Mouse (Mus musculus) frontal cortex, postnatal 10 days (tissue): ENCODE results near the gene Zbtb38.

Experiments used
- DNase-seq, 2 experiments: peaks; one replicate each; pipeline ENCODE4 v3.0.0; 2022; ENCODE audit warnings: low spot score in 2 of 2, mixed read lengths in 1 of 2

Gene Zbtb38

DNA sequence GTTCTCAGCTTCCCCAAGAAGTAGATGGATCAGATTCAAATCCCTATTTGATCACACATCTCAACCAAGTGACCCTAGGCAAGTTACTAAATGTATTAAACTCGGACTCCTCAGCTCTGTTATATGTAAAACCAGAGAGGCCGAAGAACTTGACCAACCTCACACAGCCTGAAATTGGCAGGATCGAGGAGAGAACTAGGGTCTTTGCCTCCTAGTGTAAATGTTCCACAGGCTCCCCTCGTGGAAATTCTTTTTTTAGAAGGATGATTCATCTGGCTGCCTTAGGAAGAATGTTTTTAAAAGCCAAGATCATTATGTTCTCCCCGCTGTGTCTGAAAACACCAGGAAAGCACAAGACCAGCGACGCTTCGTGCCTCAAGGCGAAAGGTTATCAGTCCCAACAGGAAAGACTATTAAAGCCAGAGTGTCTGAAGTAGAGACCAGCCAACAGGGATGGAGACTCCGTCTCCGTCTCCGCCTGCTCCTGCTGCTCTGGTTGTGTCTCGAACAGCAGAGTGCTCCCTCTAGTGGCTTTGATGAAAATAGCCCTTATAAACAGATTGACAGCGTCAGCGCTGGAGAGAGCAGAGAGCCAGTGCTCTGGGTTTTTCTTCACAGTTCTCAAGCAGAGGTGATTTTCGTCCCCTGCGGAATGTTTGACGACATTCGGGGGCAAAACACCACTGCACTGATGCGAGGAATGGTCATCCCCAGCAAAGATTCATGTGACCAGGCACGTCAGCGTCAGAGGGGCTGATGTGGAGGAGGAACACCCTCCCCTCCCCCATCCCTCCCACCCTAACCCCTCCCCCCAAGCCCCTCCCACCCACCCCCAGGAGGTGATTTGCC lies 6.3 kb upstream of the Zbtb38 start:
- peak; percentile 56 to 63 for DNase-seq

DNA sequence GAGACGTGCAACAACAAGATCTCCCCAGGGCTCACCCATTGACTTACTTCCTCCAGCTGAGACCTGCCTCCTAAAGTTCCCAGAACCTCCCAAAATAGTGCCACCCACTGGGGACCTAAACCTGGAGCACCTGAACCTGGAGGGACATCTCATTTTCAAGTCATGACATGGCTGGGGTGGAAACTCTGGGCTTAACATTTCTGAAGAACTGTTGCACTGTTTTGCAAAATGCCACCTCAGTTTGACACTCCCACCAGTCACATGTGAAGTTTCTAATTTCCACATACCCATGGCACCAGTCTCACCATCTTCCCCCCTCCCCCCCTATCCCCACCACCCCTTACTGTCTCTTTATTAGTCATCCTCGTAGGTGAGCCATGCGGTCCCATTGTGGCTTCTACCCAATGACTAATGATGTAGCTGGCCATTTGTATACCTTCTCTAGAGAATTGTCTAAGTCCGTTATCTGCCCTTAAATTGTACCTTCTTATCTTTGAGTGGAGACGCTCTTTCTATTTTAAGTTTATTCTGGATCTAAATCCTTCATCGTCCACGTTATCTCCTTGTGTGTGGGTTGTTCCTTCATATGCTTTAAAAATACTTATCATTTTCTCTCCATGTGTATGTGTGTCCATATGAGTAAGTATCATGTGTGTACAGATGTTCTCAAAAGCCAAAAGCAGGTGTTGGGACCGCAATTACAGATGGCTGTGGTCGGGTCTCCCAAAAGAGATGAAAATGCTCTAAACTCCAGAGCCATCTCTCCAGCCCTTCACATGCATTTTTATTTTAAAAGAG lies 4.2 kb upstream of the Zbtb38 start:
- no peak for DNase-seq

DNA sequence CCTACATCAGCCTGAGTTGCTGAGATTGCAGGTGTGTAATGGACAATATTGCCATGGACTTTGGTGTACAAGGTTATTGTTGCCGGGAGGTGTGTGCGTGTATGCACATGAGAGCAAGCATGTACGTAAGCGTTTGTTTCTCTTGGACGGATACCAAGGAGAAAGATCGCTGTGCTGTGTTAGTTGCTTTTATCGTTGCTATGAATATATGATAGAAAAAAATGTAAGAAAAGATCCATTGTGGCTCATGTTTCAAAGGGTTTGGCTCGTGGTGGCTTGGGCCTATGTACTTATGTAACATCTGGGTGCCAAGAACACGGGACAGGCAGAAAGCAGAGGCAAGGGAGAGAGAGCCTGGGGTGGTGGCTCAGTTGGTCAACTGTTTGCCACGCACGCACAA lies 3.1 kb upstream of the Zbtb38 start:
- DNase-seq, result no peak

DNA sequence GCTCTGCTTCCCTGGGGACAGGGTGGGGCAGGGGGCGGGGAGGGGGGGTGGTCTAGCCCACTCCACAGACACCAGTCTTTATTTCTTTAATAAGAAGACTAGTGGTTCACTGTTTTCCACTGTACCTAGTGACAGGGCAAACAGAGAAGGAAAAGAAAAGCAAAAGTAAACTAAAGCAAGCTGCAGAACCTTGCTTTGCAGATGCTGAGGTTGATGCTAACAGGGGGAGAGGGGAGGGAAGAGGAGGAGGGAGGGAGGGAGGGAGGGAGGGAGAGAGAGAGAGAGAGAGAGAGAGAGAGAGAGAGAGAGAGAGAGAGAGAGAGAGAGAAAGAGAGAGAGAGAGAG lies 2.0 kb upstream of the Zbtb38 start:
- no peak for DNase-seq

DNA sequence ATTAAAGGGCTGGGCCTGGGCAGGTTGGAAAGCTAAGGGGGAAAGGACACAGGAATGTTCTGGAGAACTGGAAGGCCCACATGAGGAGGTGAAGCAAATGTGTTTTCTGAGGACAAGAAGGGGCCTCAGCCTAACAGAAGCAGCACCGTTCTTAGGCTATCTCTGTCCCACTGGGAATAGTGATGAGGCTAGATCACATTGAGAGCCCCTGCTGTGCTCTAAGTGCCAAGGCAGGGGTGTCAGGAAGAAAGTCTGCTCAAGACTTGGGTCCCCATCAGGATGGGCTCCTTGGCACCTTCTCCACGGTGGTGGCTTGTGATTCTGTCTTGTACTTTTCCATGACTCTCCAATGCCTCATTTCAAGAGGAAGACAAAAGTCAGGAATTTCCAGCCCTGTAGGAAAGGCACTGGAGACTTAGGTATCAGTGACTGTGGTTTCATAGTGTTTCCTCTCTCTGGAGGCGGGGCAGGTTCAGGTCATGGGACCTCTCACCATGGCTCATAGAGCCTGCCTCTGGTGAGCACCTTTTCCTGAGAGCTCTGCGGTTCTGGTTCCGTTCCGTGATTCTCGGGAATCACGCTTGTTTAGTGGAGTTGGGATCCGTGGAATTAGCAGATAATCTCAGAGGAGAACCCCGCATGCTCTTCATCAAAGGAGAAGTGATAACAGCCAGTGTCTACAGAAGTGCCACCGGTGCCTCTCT lies 1.4 kb upstream of the Zbtb38 start:
- no peak for DNase-seq

DNA sequence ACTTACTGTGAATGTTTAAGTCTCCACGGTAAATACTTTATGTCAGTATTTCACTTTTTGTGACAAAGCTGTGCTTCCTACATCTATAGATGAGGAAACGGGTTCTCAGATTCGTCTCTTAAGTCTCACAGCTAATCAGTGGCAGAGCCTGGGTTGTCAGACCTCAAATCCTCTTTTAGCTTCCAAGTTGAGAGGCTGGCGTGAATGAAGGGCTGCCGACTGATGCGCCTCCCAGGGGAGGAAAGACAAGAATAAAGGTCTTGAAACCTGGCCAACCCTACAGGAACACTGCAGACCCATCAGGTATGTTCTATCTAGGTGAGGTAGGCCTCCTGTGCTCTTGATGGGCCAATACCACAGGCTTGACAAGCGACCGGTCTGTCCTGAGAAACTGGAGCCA lies 761 bp upstream of the Zbtb38 start:
- DNase-seq, result no peak

DNA sequence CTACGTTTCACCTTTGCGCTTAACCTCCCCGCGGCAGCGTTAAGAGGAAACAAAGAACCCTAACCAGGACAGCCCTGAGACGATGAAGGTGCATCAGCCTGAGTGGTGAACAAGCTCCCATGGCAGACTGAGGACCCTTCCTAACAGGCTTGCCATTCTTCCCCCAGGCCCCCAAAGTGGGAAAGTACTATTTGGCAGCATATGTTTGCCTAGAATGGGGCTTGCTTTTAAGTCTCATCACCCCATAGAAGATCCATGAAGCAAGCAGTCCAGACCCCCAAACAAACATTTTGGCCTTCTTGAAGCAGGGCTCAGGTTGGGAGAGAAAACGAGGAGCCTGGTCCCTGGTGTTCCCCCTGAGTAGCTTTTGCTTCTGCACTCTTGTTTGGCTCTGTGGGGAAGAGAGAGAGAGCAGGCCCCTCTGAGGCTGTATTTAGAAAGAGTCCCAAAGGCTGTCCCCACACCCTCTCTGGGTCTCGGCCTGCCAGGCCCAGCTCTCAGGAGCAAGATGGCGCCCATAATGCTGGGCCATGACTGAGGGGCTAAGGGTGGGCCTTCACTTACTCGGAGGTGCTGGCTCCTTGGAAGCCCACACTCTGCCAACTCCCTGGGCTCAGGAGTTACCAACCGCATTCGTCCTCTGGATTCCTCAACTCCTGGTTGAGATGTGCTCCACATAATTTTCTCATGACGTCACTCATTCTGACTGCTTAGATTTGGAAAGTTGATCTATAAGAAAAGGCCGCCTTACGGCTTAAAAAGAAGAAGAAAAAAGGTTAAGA lies 619 bp downstream of the Zbtb38 start:
- no peak for DNase-seq

DNA sequence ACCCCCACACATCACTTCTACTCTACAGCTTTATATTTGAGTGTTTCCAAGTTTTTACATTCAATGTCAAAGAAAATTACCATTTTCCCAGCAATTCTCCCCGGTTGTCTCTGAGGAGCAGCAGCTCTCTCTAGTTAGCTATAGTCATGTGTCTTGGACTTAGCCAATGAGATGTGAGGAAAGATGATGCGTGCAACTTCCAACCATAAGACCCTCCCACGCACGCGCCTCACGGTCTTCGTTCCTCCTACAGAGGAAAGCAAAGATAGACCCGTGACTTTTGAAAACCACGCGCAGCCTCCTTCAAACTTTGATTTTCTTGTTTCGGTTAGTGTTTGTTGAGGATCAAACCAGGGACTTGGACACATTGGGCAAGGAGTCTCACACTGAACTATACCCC lies 2.0 kb downstream of the Zbtb38 start:
- no peak for DNase-seq

DNA sequence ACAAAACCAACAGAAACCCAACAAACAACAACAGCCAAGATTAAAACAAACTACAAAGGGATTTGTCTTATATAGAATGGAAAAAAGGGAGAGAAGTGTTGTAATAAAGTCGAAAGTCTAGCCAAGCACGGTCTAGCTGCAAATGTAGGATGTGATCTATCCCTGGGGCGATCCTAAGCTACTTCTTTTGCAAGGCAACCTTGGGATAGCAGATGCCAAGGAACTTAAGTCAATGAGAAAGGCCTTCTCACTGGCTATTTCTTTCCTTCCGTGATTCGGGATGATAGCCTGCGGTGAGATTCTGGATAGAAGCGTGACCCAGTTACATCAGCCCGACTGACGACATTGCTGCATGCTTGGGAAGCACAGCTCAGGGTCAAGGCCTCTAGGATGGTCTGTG lies 6.1 kb downstream of the Zbtb38 start:
- DNase-seq, result no peak

DNA sequence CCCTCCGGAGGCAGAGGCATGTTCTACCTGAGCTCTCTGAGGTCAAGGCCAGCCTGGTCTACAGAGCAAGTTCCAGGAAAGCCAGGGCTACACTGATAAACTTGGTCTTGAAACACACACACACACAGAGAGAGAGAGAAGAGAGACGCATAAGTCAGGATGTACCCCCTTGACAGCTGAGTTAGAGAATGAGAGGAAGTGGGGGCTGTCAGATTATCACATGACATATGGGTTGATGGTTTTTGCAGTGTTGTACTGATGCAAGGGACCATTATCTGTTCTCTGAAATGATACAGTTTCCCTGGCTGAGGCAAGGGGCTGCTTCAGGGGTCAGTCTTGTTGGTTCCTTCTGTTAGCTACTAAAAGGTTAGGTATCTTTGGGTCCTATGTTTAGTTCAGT lies 7.7 kb downstream of the Zbtb38 start:
- no peak for DNase-seq

DNA sequence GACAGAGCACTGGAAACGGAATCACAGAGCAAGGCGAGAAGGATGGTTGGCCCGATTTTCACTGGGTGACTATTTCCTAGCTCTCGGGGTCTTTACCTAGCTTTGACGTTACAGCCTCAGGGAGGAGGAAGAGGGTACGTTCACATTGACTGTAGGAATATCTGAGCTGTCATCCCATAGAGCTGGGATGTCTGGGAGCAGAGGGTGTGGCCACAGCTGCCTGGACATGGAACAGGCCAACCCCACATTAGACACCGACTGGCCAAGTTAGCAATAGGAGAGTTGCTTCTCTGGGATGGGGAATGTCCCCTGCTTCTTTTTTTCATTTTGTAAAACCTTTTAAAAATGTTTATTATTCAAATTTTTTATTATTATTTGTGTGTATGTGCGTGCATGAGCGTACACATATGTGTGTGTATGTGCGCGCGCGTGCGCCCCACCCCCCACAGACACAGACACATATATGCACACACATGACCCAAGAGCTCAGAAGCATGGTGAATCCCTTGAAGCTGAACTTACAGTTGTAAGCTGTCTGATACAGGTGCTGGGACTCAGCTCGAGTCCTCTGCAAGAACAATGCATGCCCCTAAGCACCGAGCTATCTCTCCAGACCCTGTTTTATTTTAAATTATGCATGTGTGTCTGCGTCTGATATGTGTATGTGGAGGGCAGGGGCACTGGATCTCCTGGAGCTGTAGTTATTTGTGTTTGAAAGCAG lies 11.1 kb downstream of the Zbtb38 start:
- no peak for DNase-seq

DNA sequence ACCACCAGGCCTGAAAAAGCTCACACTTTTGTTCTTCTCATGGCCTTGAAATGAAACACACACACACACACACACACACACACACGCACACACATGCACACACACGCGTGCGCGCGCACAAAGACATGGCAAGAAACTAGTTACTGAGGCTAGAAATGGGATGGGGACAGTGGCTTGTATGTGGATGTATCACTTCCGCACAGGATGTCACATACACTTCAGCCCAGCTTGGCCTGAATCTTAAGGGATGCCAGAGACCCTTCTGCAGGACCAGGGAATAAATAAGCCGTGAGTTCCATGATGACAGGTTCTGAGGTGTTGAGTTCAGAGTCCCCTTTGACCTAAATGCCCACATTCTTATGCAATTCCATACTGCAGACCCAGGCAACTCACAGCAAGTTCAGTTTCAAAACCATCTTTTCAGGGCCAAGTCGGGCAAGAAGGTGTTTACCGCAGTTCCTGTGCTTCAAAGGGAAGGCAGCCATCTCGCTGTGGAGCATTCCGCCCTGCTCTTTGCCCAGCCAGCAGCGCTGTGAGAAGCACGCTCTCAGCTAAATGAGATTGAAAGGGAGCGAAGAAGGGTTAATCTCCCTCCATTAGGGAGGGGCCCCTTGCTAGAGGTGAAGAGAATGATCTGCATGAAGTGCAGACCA lies 11.8 kb downstream of the Zbtb38 start:
- DNase-seq, result no peak

DNA sequence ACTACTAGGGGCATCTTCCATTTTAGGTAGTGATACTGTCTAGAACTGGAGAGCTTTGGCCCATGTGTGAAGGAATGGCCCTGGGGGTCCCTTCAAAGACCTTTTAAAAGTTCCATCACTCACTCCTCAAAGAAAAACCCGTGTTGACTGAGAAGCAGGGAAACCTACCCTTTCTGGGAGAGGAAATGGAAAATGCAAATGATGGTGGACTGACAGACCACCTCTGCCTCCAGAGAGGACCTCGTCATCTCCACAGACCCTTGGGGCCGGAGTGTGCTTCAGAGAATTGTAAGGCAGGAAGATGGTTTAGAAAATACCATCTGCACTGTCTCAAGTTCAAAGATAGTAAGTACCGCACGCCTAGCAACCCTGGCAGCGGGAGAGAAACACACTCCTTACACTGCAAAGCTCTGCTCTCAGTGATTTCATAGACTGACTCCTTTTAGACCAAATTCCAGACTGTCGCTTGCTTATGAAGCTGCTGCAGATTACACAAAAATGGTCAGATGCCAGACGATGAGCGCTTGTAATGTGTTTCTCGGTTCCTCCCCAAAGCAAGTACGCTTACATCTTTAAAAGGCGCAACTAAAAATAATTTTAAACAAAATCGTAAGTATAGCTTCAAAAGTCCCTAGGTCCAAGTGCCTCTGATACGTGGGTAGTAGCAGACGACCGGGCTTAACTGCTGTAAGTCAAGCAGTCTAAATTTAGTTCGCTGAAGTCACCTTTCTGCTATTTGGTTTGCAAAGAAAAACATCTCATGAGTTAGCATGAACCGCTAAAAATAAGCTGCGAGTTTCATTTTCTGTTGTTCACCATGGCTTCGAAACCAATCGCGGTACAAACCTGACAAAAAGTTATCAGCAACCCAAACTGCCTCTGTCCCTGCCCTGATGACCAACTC lies 12.6 kb downstream of the Zbtb38 start:
- DNase-seq, result peak in 1 of 2 experiments; percentile 56

DNA sequence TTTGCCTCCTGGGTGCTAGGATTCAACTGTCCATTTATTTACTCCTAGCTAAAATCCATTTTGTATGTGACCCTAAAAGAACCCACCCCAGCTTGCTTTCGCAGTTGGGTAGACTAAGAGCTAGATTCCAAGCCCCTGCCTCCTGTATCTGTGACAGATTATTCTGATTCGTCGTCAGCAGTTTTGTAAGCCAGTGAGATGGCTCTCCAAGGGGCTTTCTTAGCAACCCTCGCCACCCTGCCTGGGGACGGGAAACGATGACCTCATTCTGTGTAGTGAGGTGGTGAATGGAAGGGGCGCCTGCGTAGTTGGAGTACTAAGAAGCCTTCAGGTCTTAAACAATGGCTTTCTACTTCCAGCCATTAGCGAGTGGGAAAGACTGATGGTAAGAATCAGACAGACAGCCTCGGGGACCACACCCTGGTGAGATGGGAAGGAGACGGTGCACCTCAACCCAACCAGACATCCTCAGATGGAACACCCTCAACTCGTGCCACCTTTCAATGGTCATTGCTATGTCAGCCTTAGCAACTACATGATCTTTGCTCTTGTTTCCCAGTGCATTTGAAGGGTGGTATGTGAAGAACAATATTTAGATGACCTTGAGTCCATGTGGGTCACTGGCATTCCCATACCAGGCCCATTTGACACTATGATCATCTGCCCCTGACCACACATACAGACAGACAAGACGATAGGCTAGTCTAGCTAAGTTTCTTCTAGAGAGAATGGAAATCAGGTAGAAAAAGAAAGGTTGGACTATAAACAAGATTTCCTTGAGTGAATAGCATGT lies 13.9 kb downstream of the Zbtb38 start:
- no peak for DNase-seq

DNA sequence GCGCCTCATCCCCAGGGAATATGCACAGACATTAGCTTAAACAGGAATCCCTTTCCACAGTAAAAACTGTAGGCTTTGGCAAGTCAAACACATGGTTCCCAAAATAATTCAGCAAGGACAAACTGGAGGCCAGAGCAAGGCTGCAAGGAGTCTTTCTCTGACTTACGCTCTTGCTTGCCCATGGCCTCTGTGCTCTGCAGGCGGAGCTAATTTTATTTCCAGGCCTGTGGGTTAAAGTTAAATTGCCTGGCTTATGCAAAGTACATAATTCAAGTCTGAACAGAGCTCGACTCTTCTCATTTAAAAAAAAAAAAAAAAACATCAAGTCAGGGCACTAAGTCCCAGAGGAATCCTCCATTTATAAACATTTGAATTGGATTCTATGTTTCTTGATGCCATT lies 16.7 kb downstream of the Zbtb38 start:
- DNase-seq, result no peak

DNA sequence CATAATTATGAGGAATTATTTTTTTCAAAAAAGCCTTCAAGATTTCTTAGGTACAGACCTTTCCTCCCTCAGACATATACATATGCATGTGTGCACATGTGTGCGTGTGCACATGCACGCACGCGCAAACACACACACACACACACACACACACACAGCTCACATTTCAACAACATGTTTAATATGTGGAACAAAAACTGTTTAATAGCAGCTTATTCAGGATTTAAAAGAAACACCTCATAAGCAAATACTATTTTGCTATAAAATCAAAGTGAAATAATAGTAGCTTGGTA lies 19.3 kb downstream of the Zbtb38 start:
- no peak for DNase-seq

DNA sequence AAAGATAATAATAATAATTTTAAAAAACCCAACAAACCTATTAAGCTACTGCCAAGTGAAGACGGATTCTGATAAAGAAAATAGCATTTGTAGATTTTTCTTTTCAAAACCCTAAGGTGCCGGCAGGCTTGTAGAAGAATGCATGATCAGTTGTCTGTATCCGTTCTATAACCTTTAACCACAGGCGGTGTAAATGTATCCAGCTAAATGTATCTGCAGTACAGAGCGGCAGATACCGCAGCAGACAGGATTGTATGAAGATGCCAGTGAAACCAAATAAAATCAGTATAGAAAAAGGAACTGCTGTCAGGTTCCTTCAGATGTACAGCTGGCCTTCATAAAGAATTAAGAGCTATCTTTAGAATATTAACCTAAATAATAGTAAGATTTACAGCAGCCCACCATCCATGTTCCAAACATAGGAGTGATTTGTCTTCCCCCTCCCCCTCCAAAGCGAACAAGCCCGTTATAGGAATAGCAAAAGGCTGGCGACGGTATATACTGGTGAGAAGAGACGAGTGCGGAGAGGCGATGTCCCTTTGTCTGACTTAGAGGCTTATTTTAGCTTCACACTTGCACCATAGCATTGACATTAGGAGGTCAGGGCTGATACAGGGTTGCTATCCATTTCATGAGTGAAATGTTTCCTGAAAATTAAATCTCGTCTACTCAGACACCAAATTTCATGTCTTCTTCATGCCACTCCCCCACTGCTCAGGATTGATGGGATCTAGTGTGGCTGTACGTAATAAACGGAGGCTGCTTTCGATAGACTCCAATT lies 19.8 kb downstream of the Zbtb38 start:
- no peak for DNase-seq

DNA sequence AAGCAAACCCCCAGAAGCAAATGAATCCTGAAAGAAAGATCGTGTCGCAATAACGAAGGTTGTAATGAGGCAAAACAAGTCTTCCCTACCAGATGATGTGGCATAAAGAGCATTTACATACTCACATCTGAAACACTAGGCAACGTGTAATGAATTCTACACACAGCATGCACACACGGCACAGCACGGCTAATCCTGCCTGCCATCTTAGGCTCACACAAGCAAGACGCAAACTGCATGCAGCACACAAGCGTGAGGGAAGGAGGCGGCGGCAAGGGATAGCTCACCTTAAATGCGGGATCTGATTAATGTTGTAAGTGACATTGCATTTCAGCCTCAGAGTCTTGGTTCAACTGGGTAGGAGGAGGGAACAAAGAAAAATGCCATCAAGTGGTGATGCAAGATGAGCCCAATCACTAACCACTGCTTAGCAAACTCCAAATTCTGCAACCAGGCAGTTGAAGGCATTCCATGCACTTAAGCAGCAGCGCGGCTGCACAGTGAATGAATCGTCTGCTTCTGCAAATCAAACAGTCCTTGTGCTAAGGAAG lies 20.6 kb downstream of the Zbtb38 start:
- peak in 1 of 2 experiments; percentile 48 for DNase-seq
